ENCODE assay signal across 21 mouse cellular contexts in the genomic region with DNA sequence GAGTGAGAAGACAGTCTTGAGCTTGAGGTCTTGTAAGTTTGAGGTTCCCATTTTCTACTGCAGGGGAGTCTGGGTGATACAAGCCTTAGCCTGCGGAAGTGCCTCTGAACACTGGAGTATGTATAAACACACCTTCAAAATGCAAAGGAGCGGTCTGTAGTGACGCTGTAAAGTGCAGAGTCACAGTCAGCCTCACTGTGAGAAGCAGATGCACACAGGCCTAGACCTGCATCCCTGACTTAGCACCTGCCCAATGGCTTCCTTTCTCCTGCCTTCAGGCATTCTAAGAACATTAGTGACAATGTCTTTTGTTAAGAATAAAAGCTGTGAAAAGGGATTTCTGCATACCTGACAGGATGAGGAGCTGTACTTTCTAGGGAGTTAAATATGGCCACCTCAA.
"Had no signal": no experiment of that assay in that cellular context is flagged by ENCODE, and none has a peak within 500 bp of the region (broad histone marks: within the 10 kb centered on the region; RNA-seq: fewer than 3 reads in every experiment).

No protein-coding gene starts in this region.

- ATAC-seq: intestine, postnatal 0 days; midbrain, embryonic 15.5 days had no signal

- H3K9me3 ChIP-seq: limb, embryonic 12.5 days; limb, embryonic 15.5 days; liver, embryonic 13.5 days; midbrain, embryonic 15.5 days; neural tube, embryonic 12.5 days; neural tube, embryonic 15.5 days had no signal

- H3K27ac ChIP-seq: limb, embryonic 12.5 days; limb, embryonic 15.5 days; liver, embryonic 13.5 days; midbrain, embryonic 15.5 days; neural tube, embryonic 12.5 days; neural tube, embryonic 15.5 days; stomach, postnatal 0 days had no signal

- H3K4me2 ChIP-seq: limb, embryonic 12.5 days; limb, embryonic 15.5 days; liver, embryonic 13.5 days; midbrain, embryonic 11.5 days; midbrain, embryonic 15.5 days; neural tube, embryonic 12.5 days; neural tube, embryonic 15.5 days had no signal

- H3K27me3 ChIP-seq: limb, embryonic 12.5 days; limb, embryonic 15.5 days; liver, embryonic 13.5 days; midbrain, embryonic 15.5 days; neural tube, embryonic 12.5 days; neural tube, embryonic 15.5 days had no signal

- H3K4me1 ChIP-seq: limb, embryonic 12.5 days; limb, embryonic 15.5 days; midbrain, embryonic 15.5 days; neural tube, embryonic 12.5 days; neural tube, embryonic 15.5 days had no signal

- H3K4me3 ChIP-seq: limb, embryonic 12.5 days; limb, embryonic 15.5 days; liver, embryonic 13.5 days; midbrain, embryonic 15.5 days; neural tube, embryonic 12.5 days; neural tube, embryonic 15.5 days had no signal

- DNase-seq: kidney, adult 2 months; kidney, postnatal 10 days; kidney, postnatal 36 days; left cerebral cortex, postnatal 4 days; liver, embryonic 13.5 days; lung, adult 2 months; lung, postnatal 14 days; lung, postnatal 4 days; right cerebral cortex, adult 18-20 months; right cerebral cortex, postnatal 14 days; right cerebral cortex, postnatal 4 days; thymus, adult 2 months; thymus, postnatal 14 days had no signal

- H3K36me3 ChIP-seq: liver, embryonic 13.5 days had no signal

- H3K9ac ChIP-seq: limb, embryonic 12.5 days; limb, embryonic 15.5 days; liver, embryonic 13.5 days; midbrain, embryonic 15.5 days; neural tube, embryonic 12.5 days; neural tube, embryonic 15.5 days had no signal
